Mouse (Mus musculus) ES-Bruce4 (cell line): Measurements from ENCODE around the gene Cdh22. TPM values are rescaled to one million over a fixed set of nuclear protein-coding genes. Genes with fewer than 3 reads are reported as not detected.

Source experiments
- H3K27ac ChIP-seq: 2 replicates; pipeline ENCODE4 v1.5.1; 2012; ENCODE audit warnings: low read length, inconsistent platforms; ENCODE audit not compliant: insufficient read depth
- H3K27me3 ChIP-seq: 2 replicates; pipeline ENCODE4 v1.6.1; 2012; ENCODE audit warnings: mild to moderate bottlenecking, low read length, inconsistent platforms; ENCODE audit not compliant: control insufficient read depth, poor library complexity, insufficient read depth, severe bottlenecking
- H3K36me3 ChIP-seq: 2 replicates; pipeline ENCODE4 v1.6.1; 2012; ENCODE audit warnings: inconsistent platforms, mild to moderate bottlenecking, low read length, moderate library complexity; ENCODE audit not compliant: control insufficient read depth, poor library complexity, insufficient read depth, severe bottlenecking
- H3K4me1 ChIP-seq: one replicate; pipeline ENCODE4 v1.8.1; 2011; ENCODE audit warnings: low read length; ENCODE audit not compliant: control insufficient read depth, insufficient read depth
- H3K4me3 ChIP-seq: 2 replicates; pipeline ENCODE4 v1.5.1; 2011; ENCODE audit warnings: low read depth, mild to moderate bottlenecking, low read length
- H3K9ac ChIP-seq: 2 replicates; pipeline ENCODE4 v1.6.1; 2012; ENCODE audit warnings: low read depth, mild to moderate bottlenecking, inconsistent platforms; ENCODE audit not compliant: poor library complexity, severe bottlenecking
- H3K9me3 ChIP-seq: replicated peaks from 2 replicates; pipeline ENCODE4 v1.6.1; 2012; ENCODE audit warnings: mild to moderate bottlenecking, low read length, inconsistent platforms; ENCODE audit not compliant: control insufficient read depth, poor library complexity, insufficient read depth, severe bottlenecking
- CTCF ChIP-seq: IDR thresholded peaks from one replicate; pipeline ENCODE4 v1.8.1; 2011; ENCODE audit warnings: low read depth, low read length
- EP300 ChIP-seq: IDR thresholded peaks from 2 replicates; pipeline ENCODE4 v1.6.1; 2011; ENCODE audit warnings: low read depth, low read length; ENCODE audit not compliant: insufficient read depth
- POLR2A ChIP-seq: IDR thresholded peaks from one replicate; pipeline ENCODE4 v1.8.1; 2011; ENCODE audit warnings: low read length; ENCODE audit not compliant: insufficient read depth
- polyA plus RNA-seq: library from polyadenylated mRNA; stranded (reverse); fragments of >200 nt; gene quantifications from 2 replicates; pipeline ENCODE4 v1.2.4, GENCODE M21; 2011; ENCODE audit warnings: low read depth; ENCODE audit not compliant: missing spikeins, insufficient read depth, insufficient read length

Cdh22 gene
- polyA plus RNA-seq, 1 experiment = not detected

DNA sequence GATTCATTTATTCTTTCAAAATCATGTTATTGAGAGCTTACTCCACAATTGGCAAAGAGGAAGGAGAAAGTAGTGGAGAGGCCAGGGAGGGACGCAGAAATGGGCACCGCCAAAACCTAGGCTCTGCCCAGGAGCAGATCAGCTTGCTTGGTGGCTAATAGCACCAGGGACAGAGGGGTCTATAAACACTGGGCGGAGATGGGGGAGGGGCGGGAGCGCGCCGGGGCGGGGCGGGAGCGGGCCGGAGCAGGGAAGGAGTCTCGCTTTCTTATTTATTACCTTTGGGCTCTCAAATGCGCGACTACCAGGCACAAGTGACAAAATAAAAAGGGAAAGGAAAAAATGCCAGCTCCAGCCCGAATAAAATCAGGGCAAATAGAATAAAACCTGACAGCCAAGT, 23.7 kb downstream of the Cdh22 start:
- no peak overlapping the region for H3K9ac ChIP-seq

DNA sequence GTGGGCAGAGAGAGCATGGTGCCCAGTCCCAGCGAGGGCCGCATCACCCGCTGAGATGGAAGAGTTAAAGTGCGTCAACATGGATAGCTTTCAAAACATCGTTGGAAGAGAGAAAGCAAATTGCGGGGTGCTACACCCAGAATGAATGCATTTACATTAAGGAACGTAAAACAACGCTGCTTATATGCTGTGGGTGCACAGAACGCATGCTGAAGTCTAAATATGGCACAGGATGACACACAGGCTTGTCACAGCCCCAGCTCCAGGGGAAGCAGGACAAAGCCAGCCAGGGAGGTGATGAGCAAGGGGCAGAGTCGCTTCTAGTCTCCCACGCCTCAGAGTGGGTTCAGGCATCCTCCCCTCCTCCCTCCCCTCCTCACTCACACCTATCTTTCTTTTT, 27.0 kb downstream of the Cdh22 start:
- Histone ChIP-seq H3K9ac (no peak overlapping the region), H3K4me1 (no peaks in the 10 kb centered on the region), H3K4me3 (no peak overlapping the region), H3K27ac (no peak overlapping the region), H3K9me3 (no peaks in the 10 kb centered on the region), H3K27me3 (no peaks in the 10 kb centered on the region), H3K36me3 (no peaks in the 10 kb centered on the region)
- TF ChIP-seq POLR2A = no peak
- TF ChIP-seq EP300 = no peak
- TF ChIP-seq CTCF = no peak

More for the DNA sequence above, 23.7 kb downstream of the Cdh22 start:
- TF ChIP-seq CTCF (no peak), POLR2A (no peak), EP300 (no peak)
- H3K27ac ChIP-seq = no peak overlapping the region
- no peaks in the 10 kb centered on the region for H3K9me3 ChIP-seq
- H3K4me3 ChIP-seq = no peak overlapping the region
- H3K27me3 ChIP-seq = no peaks in the 10 kb centered on the region
- H3K36me3 ChIP-seq = no peaks in the 10 kb centered on the region
- H3K4me1 ChIP-seq = no peaks in the 10 kb centered on the region

DNA sequence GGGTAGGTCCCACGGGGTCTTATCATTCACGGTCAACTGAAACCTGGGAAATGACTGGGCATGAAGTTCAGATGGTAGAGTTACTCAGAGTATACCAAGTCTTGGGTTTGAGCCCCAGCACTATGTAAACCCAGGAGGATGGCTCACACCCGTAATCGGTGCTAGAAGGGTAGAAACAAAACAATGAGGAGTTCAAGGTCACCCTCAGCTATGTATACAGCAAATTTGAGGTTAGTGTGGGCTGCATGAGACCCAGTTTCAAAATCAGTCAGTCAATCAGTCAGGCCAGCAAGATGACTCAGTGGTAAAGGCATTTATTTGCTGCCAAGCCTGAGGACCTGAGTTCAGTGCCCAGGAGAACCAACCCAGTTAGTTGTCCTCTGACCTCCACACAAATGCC, 27.6 kb downstream of the Cdh22 start:
- no peaks in the 10 kb centered on the region for H3K4me1 ChIP-seq
- no peak overlapping the region for H3K4me3 ChIP-seq
- no peak overlapping the region for H3K27ac ChIP-seq
- H3K9ac ChIP-seq = no peak overlapping the region
- no peaks in the 10 kb centered on the region for H3K36me3 ChIP-seq
- no peaks in the 10 kb centered on the region for H3K9me3 ChIP-seq
- no peaks in the 10 kb centered on the region for H3K27me3 ChIP-seq
- TF ChIP-seq EP300 (no peak), POLR2A (no peak), CTCF (no peak)

DNA sequence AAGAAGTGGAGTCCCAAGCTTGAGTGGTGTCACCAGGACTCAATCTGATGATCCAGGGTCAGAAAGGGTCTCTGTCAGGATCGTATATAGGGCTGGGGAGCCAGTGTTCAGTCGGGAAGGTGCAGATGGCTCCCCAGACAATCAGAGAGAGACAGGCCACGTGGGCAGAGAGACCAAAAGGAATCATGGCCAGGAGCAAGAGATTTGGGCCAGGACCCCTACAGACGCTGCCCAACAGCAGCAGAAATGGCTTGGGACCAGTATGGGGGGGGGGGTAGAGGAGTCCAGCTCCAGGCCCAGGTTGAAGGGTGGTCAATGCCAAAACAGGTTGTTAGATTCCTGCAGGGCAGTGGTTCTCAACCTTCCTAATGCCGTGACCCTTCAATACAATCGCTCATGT, 29.2 kb downstream of the Cdh22 start:
- no peaks in the 10 kb centered on the region for H3K9me3 ChIP-seq
- H3K27me3 ChIP-seq = no peaks in the 10 kb centered on the region
- no peak for TF ChIP-seq POLR2A
- no peak for TF ChIP-seq EP300
- no peak for TF ChIP-seq CTCF
- H3K4me1 ChIP-seq = no peaks in the 10 kb centered on the region
- H3K36me3 ChIP-seq = no peaks in the 10 kb centered on the region
- no peak overlapping the region for H3K9ac ChIP-seq
- no peak overlapping the region for H3K4me3 ChIP-seq
- no peak overlapping the region for H3K27ac ChIP-seq

GRCm38 (mm10) chr2:165204931-165205330, 29.7 kb downstream of the Cdh22 start:
- H3K4me1 ChIP-seq = no peaks in the 10 kb centered on the region

DNA sequence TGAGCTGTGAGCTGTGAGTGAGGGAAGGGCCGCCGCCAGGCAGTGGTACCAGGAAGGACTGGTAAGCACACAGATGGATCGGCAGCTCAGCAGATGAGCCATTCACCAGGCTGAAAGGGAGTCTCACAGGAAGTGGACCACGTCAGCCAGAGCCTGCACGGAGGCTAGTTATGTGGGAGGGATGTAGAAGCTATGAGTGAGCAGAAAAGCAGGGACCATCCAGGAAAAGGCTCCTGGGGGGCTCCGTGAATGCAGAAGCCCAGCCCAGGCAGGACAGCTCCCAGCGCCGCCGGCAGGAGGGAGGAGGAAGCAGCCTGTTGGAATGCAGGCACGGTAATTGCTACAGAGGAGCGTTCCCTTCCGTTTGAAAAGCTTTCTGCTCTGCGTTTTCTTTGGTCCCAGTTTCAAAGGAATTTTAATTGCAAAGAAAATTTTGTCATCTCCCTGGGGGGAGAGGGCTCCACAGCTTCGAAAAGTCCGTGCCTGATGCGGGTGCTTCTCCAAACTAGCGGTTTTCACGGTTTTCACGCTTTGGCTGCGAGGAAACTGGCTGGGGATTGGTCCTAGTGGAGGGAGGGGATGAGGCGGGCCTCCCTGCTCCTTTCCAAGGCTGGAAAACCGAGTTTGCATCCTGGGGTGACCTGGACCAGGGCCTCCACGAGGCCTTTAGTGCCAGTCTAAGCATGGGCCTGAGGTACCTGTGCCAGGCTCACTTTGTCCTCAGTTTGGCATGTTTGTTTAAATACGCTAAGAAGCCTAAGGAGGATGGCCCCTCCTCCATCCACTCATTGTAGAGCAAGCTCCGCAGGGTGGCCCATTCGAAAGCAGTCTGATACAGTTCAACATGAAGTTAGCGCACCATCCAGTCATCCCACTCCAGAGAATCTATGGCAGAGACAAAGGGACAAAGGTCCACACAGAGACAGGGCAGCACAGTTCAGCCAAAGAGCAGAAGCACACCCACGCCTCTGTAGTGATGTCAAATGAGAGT, 32.6 kb downstream of the Cdh22 start:
- no peaks in the 10 kb centered on the region for H3K9me3 ChIP-seq
- no peaks in the 10 kb centered on the region for H3K36me3 ChIP-seq
- no peak overlapping the region for H3K27ac ChIP-seq
- no peak overlapping the region for H3K9ac ChIP-seq
- H3K4me3 ChIP-seq = no peak overlapping the region
- TF ChIP-seq EP300 (no peak), POLR2A (no peak), CTCF (no peak)
- no peaks in the 10 kb centered on the region for H3K4me1 ChIP-seq
- H3K27me3 ChIP-seq = no peaks in the 10 kb centered on the region

More at GRCm38 (mm10) chr2:165204931-165205330, 29.7 kb downstream of the Cdh22 start:
- no peak overlapping the region for H3K27ac ChIP-seq
- TF ChIP-seq CTCF (no peak), POLR2A (no peak), EP300 (no peak)
- no peaks in the 10 kb centered on the region for H3K36me3 ChIP-seq
- H3K4me3 ChIP-seq = no peak overlapping the region
- no peak overlapping the region for H3K9ac ChIP-seq
- no peaks in the 10 kb centered on the region for H3K27me3 ChIP-seq
- H3K9me3 ChIP-seq = no peaks in the 10 kb centered on the region
